Mouse (Mus musculus) neural tube, embryonic 14.5 days (tissue): ENCODE measurements around the gene Stx1b. TPM values are rescaled to one million over a fixed set of nuclear protein-coding genes. Genes with fewer than 3 reads are reported as not detected.

Experiments used
- ATAC-seq: fragments of 200-750 bp; cut with Nextera tagmentation; 2 replicates; pipeline ENCODE4 v1.8.0; 2017; ENCODE audit warnings: low read depth, mild to moderate bottlenecking, moderate TSS enrichment, moderate library complexity
- H3K27ac ChIP-seq: fragments of 300-500 bp; sonication (generic); 2 replicates; pipeline ENCODE4 v1.5.1; 2014; ENCODE audit warnings: low read depth, mild to moderate bottlenecking, control low read depth, low read length, moderate library complexity, mixed read lengths
- H3K27me3 ChIP-seq: fragments of 300-500 bp; sonication (generic); 2 replicates; pipeline ENCODE4 v1.6.1; 2014; ENCODE audit warnings: low read length; ENCODE audit not compliant: control insufficient read depth, insufficient read depth
- H3K36me3 ChIP-seq: fragments of 300-500 bp; sonication (generic); 2 replicates; pipeline ENCODE4 v1.6.1; 2014; ENCODE audit warnings: low read length, mixed read lengths; ENCODE audit not compliant: control insufficient read depth, insufficient read depth
- H3K4me1 ChIP-seq: fragments of 300-500 bp; sonication (generic); 2 replicates; pipeline ENCODE4 v1.6.1; 2014; ENCODE audit warnings: low read length; ENCODE audit not compliant: control insufficient read depth, insufficient read depth
- H3K4me2 ChIP-seq: fragments of 300-500 bp; sonication (generic); 2 replicates; pipeline ENCODE4 v1.6.1; 2014; ENCODE audit warnings: mild to moderate bottlenecking, low read depth, low read length, control low read depth
- H3K4me3 ChIP-seq: fragments of 300-500 bp; sonication (generic); 2 replicates; pipeline ENCODE4 v1.5.1; 2014; ENCODE audit warnings: low read depth, low read length, control low read depth, mixed read lengths
- H3K9ac ChIP-seq: fragments of 300-500 bp; sonication (generic); replicated peaks from 2 replicates; pipeline ENCODE4 v1.6.1; 2014; ENCODE audit warnings: low read depth, mild to moderate bottlenecking, control low read depth, low read length, mixed read lengths
- H3K9me3 ChIP-seq: fragments of 300-500 bp; sonication (generic); 2 replicates; pipeline ENCODE4 v1.6.1; 2016; ENCODE audit warnings: low read length; ENCODE audit not compliant: control insufficient read depth
- WGBS: fragments of 180-500 bp; shearing (Covaris S2); extraction: QIAGEN DNeasy Blood & Tissue Kit; methylation state at CpG from one replicate; pipeline ENCODE4 v1.1.7; 2014; 5-methylcytosine and 5-hydroxymethylcytosine counted together
- polyA plus RNA-seq: library from polyadenylated mRNA; unstranded; fragments of >200 nt; fragmentation: Nextera tagmentation; extraction: Ambion mirVana; gene quantifications from 2 replicates; pipeline ENCODE4 v1.2.1, GENCODE M21; 2014

Gene Stx1b
- polyA plus RNA-seq, 1 experiment from 2014 or later, result 66.9 TPM

DNA sequence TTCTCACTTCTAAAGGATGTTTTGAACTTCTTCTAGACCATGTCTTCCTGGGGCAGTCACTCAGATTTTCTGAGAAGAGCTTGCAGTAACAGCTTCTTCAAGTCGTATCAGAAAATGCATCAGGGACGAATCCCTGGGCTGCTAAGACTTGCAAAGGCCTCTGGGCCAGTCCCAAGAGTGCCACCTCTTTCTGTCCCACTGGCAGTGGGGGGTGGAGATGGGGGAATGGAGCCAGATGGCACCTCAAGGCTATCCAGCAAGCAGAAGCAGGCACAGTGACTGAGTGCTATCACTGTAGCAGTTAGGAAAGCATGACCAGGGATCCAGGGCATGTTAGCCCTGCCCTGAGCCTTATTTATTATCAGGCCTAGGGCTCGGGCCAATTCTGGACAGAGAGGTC, 12.1 kb downstream of the Stx1b start:
- no peak overlapping the region for H3K9ac ChIP-seq
- no peaks in the 10 kb centered on the region for H3K4me1 ChIP-seq
- no peaks in the 10 kb centered on the region for H3K27me3 ChIP-seq
- H3K4me3 ChIP-seq, result no peak overlapping the region
- H3K36me3 ChIP-seq, result peaks cover 20% of the 10 kb centered on the region
- ATAC-seq, result no peak
- H3K9me3 ChIP-seq, result no peaks in the 10 kb centered on the region
- 89% methylated on average over 3 of the region's 3 CpGs for WGBS
- H3K27ac ChIP-seq, result no peak overlapping the region
- H3K4me2 ChIP-seq, result no peak overlapping the region

DNA sequence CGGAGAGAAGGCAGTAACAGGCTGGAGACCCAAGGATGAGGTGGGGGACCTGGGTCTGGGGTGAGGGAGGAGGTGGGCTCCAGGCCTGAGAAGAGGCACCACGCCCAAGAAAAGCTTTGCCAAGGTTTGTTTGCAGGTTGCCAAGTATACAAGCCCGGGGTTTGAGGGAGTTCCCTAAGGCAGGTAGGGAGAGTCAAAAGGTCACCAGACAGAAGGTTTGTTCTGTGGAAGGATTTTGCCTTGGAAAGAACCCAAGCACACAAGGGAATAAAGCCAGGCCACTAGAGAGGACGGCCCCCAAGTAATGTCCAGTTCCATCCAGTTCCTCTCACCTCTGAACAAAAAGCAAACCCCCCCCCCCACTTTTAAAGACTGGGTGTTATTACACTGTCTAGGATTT, 13.1 kb downstream of the Stx1b start:
- no peak overlapping the region for H3K9ac ChIP-seq
- peaks cover 21% of the 10 kb centered on the region for H3K36me3 ChIP-seq
- no peak overlapping the region for H3K4me3 ChIP-seq
- no peaks in the 10 kb centered on the region for H3K27me3 ChIP-seq
- no peak overlapping the region for H3K27ac ChIP-seq
- H3K9me3 ChIP-seq, result no peaks in the 10 kb centered on the region
- WGBS, result 82% methylated on average over 4 of the region's 4 CpGs
- ATAC-seq, result no peak
- no peaks in the 10 kb centered on the region for H3K4me1 ChIP-seq
- no peak overlapping the region for H3K4me2 ChIP-seq

DNA sequence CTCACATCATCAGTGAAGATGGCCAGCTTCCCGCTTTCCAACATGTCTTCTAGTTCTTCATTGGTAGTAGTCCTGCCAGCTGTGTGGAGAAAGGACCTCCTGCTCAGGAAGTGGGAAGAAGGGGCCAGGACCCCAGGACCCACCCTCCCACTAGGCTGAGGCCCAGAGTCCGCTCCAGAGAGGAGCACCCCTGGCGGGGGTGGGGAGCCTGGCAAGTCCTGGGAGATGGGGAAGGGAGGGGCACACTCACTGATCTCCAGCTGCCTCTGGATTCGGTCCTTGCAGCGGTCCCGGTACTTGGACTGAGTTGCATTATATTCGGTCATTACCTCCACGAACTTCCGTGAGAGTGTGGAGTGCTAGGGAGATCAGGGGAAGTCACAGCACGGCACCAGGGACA, 13.7 kb downstream of the Stx1b start:
- Histone ChIP-seq H3K4me1 (no peaks in the 10 kb centered on the region), H3K9ac (no peak overlapping the region), H3K4me3 (no peak overlapping the region), H3K36me3 (peaks cover 21% of the 10 kb centered on the region), H3K27ac (no peak overlapping the region), H3K27me3 (no peaks in the 10 kb centered on the region), H3K4me2 (no peak overlapping the region), H3K9me3 (no peaks in the 10 kb centered on the region)
- 85% methylated on average over 10 of the region's 10 CpGs for WGBS
- ATAC-seq, result no peak

DNA sequence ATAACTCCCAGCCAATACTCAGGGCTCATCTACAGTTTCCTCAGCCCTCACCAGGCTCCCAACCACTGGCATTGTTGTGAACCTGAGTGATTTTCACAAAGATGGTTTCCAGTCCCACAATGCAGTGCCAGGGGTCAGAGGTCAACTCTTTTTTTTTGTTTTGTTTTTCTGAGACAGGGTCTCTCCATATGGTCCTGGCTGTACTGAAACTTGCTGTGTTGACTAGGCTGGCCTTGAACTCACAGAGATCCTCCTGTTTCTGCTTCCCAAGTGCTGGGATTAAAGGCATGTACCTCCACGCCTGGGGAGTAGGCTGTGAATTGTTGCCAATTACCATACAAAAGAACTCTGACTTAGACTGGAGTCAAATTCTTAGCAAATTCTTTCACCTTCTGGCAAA, 14.5 kb downstream of the Stx1b start:
- ATAC-seq, result no peak
- 91% methylated on average over 1 of the region's 1 CpGs for WGBS
- Histone ChIP-seq H3K4me2 (no peak overlapping the region), H3K4me1 (no peaks in the 10 kb centered on the region), H3K36me3 (peaks cover 15% of the 10 kb centered on the region), H3K9me3 (no peaks in the 10 kb centered on the region), H3K9ac (no peak overlapping the region), H3K27me3 (no peaks in the 10 kb centered on the region), H3K27ac (no peak overlapping the region), H3K4me3 (no peak overlapping the region)

DNA sequence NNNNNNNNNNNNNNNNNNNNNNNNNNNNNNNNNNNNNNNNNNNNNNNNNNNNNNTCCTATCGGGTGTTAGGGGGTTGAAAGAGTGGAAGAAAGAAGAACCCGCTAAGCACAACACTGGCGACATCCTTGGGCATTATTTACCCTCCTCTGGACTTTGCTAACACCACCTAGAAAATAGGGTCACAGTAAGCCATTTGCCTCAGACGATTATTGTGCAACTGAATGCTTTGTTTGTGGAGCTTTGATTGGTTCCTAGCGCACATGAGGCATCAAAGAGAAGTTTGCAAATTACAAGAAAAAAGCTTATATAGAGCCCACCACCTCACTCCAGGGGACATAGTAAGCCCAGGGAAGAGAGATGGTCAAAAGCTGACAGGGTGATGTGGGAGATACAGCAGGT, 15.5 kb downstream of the Stx1b start:
- H3K36me3 ChIP-seq, result peaks cover 10% of the 10 kb centered on the region
- no peak overlapping the region for H3K27ac ChIP-seq
- H3K9ac ChIP-seq, result no peak overlapping the region
- no peaks in the 10 kb centered on the region for H3K9me3 ChIP-seq
- 67% methylated on average over 5 of the region's 5 CpGs for WGBS
- H3K4me1 ChIP-seq, result no peaks in the 10 kb centered on the region
- no peaks in the 10 kb centered on the region for H3K27me3 ChIP-seq
- no peak overlapping the region for H3K4me3 ChIP-seq
- no peak for ATAC-seq
- H3K4me2 ChIP-seq, result no peak overlapping the region

DNA sequence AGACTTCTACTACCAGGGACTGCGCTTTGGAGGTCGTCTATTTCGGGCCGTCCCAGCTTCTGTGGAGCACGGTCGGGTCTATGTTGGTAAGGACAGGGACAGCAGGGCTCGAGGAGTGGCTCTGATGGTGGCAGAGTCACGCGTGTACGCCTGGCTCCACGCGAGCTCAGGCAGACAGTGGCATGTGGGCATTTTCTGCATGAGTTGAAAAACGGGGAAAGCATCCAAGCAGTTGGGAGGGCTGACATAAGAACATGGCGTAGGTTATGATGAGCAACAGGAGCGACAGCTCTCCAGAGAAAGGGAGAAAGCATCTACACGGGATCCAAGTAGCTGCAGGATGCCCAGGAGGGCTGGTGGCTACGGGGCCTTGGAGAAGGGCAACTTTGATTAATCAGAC, 22.0 kb downstream of the Stx1b start:
- Histone ChIP-seq H3K27me3 (no peaks in the 10 kb centered on the region), H3K27ac (no peak overlapping the region), H3K4me3 (no peak overlapping the region), H3K4me2 (no peak overlapping the region), H3K4me1 (no peaks in the 10 kb centered on the region), H3K9me3 (no peaks in the 10 kb centered on the region), H3K9ac (no peak overlapping the region), H3K36me3 (peaks cover 22% of the 10 kb centered on the region)
- 92% methylated on average over 17 of the region's 17 CpGs for WGBS
- ATAC-seq, result no peak

DNA sequence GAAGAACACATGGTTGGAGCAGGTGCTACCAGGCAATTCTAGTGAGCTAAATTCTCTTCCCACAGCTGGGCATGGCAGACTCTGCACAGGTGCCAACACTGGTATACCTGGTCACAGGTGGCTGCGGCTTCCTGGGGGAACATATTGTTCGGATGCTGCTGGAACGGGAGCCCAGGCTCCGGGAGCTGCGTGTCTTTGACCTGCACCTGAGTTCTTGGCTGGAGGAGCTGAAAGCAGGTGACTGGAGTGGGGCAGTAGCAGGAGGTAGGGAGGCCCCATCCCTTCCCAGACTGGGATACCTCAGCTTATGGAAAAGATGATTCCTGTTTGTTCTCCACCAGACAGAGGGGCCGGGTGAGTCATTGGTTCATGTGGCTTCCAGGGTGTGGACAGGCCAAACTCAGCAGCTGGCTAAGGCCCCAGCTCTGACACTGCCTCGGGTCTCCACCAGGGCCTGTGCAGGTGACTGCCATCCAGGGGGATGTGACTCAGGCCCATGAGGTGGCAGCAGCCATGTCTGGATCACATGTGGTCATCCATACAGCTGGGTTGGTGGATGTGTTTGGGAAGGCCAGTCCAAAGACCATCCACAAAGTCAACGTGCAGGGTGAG, 23.2 kb downstream of the Stx1b start:
- no peak overlapping the region for H3K27ac ChIP-seq
- peak overlapping the region; percentile 18; the same call in 1 of the 2 replicates for H3K4me2 ChIP-seq
- no peak overlapping the region for H3K4me3 ChIP-seq
- H3K36me3 ChIP-seq, result peaks cover 33% of the 10 kb centered on the region
- no peaks in the 10 kb centered on the region for H3K9me3 ChIP-seq
- 96% methylated on average over 8 of the region's 8 CpGs for WGBS
- H3K4me1 ChIP-seq, result no peaks in the 10 kb centered on the region
- no peak overlapping the region for H3K9ac ChIP-seq
- H3K27me3 ChIP-seq, result no peaks in the 10 kb centered on the region
- no peak for ATAC-seq

DNA sequence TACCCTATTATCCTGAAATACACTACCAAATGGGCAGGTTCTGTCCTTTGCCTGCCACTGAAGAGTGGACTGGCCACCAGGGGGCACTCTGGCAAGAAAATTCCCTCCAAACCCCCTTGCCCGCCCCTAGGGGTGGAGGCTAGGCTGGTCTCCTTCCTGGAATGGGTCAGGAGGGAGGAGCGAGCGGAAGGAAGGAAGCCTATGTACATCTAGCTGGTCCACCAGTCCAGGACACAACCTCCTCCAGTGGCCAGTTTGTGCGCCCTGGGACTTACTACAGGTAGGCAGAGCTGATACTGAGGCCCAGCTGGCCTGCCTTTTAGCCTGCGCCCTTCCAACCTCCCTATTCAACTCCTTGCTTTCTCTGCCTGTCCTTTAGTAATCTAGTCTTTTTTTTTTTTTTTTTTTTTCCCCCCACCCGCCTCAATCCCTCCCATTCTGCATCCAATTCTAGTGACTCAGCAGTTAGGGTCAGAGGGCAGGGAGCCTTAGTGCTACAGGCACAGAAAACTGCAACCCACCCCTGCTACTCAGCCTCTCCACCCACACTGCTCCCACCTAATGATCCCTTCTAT, 23.8 kb downstream of the Stx1b start, which contains the start of gene Hsd3b7:
Gene Hsd3b7 (plus strand): TSS at position 170 of the 575 bp plus-strand sequence.
- no peaks in the 10 kb centered on the region for H3K27me3 ChIP-seq
- H3K4me2 ChIP-seq, result peak within 1 kb of the TSS; percentile 18; the same call in 1 of the 2 replicates
- ATAC-seq, result peak; percentile 80
- no peak within 1 kb of the TSS for H3K4me3 ChIP-seq
- H3K27ac ChIP-seq, result no peak within 1 kb of the TSS
- H3K4me1 ChIP-seq, result no peaks in the 10 kb centered on the region
- no peak within 1 kb of the TSS for H3K9ac ChIP-seq
- H3K9me3 ChIP-seq, result no peaks in the 10 kb centered on the region
- WGBS, result 30% methylated on average over 6 of the region's 6 CpGs
- H3K36me3 ChIP-seq, result peaks cover 39% of the 10 kb centered on the region

DNA sequence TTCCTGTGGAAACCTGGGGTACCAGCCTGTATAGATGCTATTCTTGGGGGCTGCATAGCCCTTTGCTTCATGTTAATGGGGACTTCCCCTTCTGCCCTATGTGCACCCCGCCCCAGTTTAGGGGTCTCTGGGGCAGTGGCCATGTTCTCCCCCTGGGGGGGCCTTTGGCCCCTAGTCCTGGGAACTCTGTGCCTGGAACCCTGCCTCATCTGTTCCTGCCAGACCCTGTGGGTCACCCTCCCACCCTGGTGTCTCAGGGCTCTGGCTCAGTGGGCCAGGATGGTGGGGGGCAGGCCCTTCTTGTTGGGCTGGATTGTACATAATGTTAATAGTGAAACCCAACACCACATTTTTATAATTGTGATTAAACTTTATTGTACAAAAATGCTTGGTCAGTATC, 24.6 kb downstream of the Stx1b start:
- no peak for ATAC-seq
- peaks cover 47% of the 10 kb centered on the region for H3K36me3 ChIP-seq

More for the DNA sequence above, 24.6 kb downstream of the Stx1b start:
- H3K9me3 ChIP-seq, result no peaks in the 10 kb centered on the region
- H3K4me1 ChIP-seq, result no peaks in the 10 kb centered on the region
- WGBS, result 100% methylated on average over 1 of the region's 1 CpGs
- H3K4me2 ChIP-seq, result no peak overlapping the region
- H3K27me3 ChIP-seq, result no peaks in the 10 kb centered on the region
- H3K27ac ChIP-seq, result no peak overlapping the region
- H3K4me3 ChIP-seq, result no peak overlapping the region
- H3K9ac ChIP-seq, result no peak overlapping the region
